Mouse (Mus musculus): Measurements from ENCODE around the gene Bcl7a.

Gene Bcl7a

DNA sequence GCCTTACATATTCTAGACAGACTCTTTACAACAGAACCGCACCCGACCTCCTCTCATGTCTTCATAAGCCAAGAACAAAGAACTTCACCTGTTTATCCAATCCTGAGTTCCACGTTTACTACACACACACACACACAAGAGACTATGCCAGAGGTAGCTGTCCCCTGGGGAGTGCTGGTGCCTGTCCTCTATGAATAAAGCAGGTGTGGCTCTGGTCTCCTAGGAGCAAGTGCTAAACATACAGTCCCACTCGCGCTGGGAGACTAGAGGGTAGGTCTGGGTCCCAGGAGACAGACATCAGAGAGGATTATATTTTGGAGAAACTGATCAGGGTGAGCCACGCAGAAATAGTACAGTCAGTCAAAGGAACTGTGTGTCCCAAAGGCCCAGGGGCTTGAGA, 10.1 kb upstream of the Bcl7a start:
- no peak for DNase-seq (ENCODE audit: low read depth)

DNA sequence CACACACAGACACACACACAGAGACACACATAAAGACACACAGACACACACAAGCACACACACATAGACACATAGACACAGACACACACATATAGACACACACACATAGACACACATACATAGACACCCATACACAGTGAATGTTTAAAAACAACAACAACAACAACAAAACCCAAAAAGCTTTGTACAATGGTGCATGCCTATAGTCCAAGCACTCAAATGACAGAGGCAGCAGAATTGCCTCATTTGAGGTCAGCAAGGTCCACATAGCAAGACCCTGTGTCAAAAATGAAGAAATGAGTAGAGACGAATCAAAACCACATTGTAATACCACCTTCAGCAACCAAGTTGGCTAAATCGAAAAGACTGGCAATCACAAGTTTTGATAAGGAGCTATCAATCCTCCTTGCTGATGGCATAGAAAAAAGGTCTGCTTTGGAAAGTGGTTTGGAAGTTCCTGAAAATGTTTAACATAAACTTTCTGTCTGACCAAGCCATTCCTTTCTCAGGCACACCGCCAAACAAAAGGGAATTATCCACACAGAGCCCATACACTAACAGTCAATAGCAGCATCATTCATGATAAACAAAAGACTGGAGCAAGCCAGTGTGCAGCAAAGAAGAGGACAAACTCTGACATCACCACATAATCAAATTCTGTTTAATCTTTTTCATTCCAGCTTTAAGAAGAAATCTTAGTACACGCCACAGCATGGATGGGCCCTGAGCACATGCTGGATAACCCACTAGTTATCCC, 7.3 kb upstream of the Bcl7a start:
- no peak for DNase-seq (ENCODE audit: low read depth)

DNA sequence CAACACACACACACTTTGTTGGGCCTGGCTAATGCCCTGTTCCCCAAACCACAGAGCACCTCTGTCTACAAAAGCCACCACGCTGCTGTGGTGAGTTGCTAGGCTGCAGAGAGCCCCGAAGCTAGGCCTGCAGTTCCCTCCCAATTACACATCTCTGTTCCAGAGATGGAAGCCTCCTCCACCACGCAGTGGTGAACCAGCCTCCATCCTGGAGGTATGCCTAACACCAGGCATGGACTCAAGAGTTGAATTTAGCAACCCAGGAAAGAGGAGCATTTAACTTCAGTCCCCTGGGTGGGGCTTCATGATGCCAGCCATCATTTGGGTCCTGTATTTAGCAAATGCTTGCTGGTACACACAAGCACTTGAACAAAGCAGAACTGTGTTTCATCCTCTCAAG, 5.2 kb upstream of the Bcl7a start:
- no peak for DNase-seq (ENCODE audit: low read depth)

DNA sequence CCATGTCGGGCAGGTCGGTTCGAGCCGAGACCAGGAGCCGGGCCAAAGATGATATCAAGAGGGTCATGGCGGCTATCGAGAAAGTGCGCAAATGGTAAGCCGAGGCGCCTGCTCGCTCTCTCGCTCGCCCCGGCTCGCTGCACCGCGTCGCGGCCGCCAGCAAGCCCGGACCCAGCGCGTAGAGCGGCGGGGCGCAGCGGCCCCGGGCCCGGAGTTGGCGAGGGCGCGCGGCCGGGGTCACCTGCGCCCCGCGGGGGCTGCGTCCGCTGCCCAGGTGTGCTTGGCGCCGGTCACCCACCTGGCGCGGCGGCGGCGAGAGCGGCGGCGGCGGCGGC, 961 bp downstream of the Bcl7a start:
- no peak for DNase-seq (ENCODE audit: low read depth)

DNA sequence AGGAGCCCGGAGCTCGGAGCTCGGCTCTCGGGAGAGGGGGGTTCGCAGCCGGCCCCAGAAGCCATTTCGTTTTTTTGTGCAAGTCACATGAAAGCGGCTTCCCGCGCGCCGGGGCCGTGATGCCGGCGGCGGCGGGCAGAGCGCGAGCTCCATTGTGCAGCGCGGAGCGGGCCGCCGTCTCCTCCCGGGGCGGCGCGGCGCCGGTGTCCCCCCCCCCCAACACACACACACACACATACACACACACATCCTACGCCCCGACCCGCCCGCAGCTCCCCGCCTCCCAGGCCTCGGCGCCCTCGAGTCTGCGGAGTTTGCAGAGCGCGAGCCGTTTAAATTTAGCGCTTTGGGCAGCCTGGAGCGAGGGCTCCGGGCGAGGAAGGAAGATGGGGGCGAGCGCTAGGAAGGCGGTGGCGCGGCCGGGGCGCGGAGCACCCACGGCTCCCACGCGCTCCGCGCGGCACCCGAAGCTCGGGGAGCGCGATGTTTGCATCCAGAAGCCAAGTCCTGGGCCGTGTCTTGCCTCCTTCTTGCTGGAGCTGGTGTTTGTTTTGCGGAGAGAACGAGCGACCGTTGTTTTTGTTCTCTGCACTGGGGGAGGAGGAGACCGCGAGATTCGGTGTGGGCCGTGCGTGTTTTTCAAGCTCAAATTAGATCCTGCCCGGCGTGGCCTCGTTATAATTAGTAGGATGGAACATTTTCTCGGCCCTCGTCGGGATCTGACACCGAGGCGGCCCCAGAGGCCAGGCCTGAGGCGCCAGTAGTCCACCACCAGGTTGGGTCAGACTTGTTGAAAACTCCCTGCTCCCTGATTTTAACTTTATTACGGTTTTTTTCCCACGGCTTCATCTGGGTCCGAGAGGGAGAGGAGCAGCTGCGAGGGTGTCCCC, 1.6 kb downstream of the Bcl7a start:
- peak; percentile 72 for DNase-seq (ENCODE audit: low read depth)

DNA sequence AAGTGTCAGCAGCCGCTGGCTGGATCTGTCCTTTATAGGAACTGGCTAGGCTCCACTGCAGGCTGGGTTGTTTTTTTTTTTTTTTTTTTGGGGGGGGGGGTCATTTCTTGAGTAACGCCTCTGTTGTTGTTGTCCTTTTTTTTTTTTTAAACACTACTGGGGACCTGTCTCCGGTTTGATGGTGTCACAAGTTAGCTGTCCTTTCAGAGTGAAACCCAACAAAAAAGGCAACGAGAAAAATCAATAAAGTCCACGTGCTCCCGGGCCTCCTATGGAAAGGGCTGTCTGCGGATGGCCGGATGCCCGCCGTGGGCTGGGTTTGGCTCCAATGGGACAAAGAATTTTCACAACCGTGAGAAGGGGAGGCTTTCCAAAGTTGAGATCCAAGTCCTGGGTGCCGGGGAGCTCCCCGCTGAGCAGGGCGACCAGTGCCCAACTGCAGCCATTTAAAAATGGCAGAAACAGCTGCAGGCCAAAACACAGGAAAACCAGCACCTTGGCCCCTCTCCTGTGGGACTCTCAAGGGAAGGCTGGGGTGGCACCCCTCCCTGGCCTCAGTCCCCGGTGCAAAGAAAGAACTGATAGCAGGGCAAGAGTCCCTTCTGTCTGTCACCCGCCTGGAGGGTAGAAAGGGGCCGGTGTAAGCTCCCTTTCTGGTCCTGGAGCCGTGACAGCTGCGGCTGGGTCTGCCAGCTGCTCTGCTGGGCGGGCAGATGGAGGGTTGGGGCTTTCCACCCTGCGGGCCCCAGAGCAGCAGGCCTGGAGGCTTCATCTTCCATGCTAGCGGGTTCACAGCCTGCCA, 2.4 kb downstream of the Bcl7a start:
- DNase-seq (ENCODE audit: low read depth) = peak; percentile 41

DNA sequence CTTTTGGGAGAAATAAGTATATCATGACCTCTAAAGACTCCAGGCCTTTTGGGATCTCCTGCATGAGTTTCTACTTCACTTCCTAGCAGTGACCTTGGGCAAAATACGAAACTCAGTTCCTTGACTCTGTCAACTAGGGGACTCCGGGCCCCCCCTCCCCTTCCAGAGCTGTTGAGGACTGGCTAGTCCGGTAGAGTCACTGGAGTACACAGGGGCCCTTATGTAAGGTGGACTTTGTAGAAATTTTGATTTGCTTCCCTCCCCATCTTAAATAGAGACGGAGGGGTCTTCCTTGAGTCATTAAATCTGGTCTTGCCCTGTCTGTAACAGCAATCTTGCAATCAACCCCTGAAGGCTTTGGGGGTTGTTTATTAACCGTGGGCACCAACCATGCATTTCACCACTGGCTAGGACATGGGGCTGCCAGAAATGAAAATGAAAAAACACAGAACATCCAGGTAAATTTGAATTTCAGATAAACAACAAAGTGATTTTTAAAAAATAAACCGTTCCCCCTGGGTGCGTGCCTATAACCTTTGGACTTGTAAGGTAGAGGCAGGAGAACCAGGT, 3.2 kb downstream of the Bcl7a start:
- no peak for DNase-seq (ENCODE audit: low read depth)

DNA sequence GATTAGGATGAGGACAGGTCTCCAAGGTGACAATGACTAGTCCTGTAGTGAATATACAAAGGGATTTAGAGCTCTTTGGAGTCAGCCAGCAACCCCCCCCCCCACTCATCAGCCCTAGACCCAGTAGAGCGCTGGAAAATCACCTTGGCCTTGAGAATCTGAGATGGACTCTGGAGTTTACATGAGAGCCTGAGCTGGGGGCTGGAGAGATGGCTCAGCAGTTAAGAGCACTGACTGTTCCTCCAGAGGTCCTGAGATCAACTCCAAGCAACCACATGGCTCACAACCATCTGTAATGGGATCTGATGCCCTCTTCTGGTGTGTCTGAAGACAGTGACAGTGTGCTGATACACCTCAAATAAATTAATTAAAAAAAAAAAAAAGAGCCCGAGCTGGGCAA, 4.4 kb downstream of the Bcl7a start:
- DNase-seq (ENCODE audit: low read depth) = no peak

DNA sequence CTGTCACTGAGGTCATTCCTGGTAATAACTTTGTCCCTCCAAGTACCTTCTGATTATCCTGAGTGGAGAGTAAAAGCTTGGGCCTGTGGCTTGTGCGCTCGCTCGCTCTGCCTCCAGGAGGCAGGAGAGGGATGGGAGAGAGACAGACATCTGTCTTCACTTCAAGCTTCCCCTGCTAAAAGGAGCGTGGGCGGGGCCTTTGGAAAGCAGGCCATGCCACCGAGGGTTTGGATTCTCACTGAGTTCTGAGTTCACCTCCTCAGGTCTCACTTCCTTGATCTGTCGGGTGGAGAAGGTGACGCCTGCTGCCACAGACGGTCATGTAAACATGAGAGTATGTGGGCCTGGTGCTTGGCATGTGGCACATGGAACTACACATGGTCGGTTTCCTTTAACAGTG, 6.8 kb downstream of the Bcl7a start:
- peak; percentile 10 for DNase-seq (ENCODE audit: low read depth)

DNA sequence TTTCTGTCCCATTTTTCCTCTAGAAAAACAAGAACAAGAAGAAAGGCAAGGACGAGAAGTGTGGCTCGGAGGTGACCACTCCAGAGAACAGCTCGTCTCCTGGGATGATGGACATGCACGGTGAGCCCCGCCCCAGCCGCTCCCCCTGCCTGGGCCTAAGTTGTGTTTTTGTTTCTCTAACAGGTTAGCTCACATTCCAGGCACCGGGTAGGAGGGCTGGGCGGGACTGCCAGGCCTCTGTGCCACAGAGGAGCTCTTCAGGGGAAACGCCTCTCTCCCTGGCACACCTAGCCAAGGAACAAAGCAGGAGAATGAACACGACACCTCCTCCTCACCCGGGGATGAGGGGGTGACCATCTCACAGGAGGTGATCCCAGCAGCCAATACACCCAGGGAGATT, 12.3 kb downstream of the Bcl7a start:
- DNase-seq (ENCODE audit: low read depth) = no peak

DNA sequence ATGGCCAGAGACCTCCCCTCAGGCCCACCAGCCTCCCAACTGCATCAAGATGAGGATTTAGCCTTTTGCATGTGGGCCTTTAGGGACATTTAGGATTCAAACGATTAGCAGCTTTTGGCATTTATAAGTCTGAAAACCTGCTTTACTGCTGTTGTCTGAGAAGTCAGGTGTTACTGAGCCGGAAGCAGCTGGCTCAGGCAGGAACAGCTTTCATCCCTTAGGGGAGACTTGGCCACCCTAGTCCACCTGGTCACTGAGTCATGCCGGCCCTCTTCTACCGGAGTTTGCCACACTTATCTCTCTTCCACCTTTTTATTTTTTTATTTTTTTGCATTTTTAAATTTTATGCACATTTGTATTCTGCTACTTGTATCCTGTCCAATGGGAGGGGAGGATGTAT, 13.6 kb downstream of the Bcl7a start:
- no peak for DNase-seq (ENCODE audit: low read depth)

DNA sequence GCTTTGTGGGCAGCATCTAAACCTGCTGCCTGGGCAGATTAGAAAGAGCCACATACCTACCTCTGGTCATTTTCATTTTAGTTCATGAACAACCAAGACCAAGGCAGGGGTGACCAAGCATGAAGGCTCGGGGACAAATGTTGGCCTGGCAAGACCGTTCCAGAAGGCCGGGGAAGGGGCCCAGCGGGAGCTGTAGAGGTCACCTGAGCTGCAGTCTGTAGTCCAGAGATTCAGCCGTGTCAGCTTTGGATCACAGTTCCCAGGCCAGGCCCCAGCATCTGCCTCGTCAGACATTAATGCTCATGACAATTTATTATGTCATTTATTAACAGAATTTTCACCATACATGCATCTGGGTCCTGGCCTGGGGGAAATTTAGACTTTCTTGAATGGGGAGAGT, 15.8 kb downstream of the Bcl7a start:
- no peak for DNase-seq (ENCODE audit: low read depth)

DNA sequence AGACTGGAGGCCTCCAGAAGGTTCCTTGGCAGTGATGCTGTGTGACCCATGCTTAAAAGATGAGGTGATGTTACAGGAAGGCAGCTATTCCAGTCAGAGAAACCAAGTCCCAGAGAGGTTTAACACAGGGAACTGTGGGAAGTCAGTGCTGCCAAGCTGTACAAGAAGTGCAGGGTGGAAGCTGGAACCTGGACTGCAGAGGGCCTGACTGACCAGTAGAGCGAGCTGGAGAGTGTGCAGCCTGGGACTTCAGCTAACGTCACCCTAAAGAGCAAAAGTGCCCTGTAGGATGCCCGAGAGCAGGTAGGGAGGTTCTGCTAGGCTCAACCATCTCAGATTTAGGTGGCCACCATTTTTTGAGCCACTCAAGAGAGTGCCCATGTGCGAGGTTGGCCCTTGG, 19.3 kb downstream of the Bcl7a start:
- DNase-seq (ENCODE audit: low read depth) = no peak

DNA sequence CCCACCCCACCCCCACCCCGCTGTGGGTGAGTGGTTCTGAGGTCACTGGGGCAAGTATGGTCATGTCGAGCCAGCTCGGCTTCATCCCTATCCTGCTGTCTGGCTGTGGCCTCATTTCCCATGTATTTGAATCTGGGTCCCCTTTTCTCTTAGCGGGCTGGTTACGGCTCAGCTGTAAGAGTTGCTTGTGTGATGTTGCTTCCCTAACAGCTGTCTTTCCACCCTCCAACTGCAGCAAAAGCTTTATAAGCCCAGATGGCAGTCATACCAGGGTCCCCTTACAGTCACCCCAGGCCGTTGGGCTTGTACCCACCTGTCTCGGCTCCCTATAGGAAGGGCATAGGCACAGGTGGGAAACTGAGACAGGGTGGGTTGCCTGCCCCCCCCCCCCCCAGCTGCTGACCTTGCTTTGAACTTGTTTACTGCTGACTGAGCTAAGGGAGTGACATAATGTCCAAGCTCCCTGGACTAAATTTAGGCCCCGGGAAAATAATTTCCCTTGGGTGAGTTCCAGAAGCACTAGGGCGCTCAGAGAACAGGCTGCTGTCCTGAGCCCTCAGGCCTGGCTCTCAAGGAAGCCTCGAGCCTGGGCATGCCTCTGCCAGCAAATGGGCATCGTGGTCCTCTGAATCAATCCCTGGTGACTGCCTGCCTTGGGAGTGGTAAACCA, 20.8 kb downstream of the Bcl7a start:
- no peak for DNase-seq (ENCODE audit: low read depth)

DNA sequence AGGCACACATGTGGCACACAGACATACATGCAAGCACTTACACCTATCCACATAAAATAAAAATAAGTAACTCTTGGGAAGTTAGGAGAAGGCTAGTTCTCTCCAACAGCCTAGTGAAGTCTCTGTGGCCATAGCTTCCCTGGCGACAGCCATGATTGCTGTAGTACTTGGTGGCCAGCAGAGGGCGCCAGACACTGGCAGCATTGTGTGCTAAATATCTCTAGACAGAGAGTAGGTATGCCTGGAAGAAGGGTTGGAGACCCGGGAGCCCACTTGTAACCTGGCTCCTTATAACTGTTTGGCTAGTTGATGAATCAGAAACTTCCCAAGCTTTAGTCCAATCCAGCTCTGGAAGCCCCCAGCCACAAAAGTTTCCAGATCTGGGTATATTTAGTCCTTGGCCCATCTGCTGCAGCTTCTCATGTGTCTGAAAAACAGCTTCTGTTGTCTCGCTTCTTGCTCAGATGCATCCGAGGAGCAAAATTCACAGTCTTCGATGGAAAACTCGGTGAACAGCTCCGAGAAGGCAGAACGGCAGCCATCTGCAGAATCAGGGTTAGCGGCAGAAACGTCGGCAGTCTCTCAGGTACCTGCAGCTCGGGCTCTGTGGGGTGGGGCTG, 25.3 kb downstream of the Bcl7a start:
- DNase-seq (ENCODE audit: low read depth) = peak; percentile 75

DNA sequence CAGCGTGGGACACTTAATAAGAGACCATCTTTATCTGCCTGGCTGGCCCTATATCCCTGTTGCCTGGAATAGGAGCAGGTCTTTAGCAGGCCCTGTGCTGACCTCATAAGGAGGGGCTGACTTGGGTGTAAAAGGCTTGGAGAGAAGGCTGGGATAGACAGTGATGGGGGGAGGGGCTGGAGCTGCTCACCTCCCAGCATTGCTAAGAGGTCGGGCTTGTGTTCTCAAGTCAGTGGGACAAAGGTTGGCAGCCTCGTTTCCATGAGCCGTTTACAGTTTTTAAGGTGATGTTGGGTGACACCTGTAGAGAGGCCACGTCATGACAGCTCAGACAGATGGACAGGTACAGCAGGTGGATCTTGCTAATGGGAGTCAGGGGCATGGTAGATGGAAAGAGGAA, 26.4 kb downstream of the Bcl7a start:
- no peak for DNase-seq (ENCODE audit: low read depth)

DNA sequence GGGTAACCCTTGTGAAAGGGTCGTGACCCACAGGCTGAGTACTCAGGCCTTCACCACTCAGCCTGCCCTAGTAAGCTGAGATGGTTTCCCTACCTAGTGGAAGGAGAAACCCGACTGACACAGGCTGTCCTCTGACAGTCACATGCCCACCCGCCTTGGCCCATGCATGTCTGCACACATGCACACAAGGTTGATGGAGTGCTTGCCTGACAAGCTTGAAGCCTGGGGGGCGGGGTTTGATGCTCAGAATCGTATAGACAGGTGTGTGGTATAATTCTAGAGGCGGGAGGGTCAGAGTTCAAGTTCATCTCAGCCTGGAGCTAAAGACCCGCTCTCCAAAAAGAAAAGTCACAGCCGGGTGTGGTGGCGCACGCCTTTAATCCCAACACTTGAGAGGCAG, 31.6 kb downstream of the Bcl7a start:
- DNase-seq (ENCODE audit: low read depth) = no peak

DNA sequence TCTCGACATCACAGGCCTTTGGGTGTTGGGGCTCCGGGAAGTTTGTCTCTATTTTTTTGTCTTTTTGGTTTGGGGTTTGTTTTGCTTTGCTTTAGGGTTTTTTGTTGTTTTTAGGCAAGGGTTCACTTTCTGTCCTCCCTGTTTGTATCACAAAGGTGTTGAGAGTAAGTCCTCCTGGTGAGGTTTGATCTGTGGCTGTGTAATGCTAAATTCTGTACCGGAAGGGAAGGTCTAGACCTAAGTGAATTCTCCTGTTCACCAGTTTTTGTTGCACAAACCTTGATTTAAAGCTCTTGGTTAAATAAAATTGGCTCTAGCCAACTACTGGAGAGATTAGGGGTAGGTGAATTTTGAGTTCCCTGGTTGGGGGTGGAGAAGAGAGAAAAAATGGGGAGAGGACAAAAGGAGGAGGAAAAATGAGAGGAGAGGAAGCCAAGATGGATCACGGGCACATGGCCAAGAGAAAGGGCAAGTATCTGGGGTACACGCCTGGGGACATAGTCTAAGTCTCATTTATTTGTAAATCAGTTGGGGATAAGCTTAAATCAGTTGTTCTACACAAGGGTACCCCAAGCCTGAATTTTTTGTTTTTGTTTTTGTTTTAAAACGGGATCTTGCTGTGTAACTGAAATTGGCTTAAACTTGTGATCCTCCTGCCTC, 32.3 kb downstream of the Bcl7a start:
- DNase-seq (ENCODE audit: low read depth) = no peak

DNA sequence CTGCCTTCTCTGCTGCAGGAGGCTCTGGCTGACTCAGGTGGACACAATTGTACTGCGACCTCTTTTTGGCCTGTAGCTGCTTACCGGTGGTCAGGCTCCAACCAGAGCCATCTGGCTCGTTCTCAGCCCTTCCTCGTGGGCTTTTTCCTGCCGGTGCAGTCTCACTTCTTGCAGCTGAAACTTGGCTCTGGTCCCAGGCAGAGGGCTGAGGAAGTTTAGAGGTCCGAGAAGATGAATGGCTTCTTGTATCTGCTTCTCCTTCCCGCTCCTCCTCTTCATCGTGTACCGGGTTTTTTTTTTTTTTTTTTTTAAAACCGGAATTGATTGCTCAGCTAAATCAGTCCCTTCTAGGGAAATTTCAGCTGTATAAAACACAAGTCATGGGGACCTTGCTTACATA, 32.9 kb downstream of the Bcl7a start:
- DNase-seq (ENCODE audit: low read depth) = no peak

DNA sequence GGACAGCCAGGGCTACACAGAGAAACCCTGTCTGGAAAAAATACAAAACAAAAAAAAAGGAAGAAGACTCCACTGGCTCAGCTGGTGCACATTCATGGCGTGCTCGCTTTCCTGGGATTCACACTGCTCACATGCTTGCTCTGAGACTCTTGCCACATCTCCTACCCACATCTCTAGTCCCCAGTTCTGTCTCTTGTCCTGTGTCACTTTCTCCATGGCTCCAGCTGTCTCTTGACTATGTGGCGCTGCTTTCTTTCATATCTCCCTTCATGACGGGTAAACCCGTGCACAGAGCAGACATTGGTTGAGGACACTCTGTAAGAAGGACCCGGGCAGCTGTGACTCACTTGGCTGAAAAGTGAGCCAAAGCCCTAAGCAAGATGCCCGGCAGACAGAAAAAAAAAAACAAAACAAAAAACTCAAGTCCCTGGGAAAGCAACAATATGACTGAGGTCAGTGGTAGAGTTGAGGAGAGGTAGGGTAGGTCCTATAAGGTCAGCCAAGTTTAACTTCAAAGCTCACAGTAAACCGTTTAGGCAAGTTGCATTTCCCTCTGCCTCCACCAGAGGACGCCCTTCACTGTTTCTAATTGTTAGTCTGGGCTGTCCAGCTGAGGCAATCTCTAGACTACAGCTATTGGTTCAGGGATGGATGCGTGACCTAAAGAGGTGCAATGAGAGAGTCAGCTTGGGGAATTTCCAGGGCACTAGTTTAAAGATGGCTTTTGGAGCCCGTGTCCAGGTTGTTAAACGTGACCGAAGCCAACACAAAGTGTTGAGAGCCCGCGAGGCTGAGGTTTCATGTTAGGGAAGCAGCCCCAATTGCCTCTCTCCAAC, 33.7 kb downstream of the Bcl7a start:
- DNase-seq (ENCODE audit: low read depth) = peak; percentile 90
